Mouse (Mus musculus): ENCODE measurements around the gene Aicda.
A peak's percentile ranks its signal among the peaks of the same experiment; 100 is the strongest.

Gene Aicda

GRCm38 (mm10) chr6:122601615-122602014 is 48.0 kb downstream of the Aicda start:
- DNase-seq, result no peak

GRCm38 (mm10) chr6:122602242-122602991 is 48.8 kb downstream of the Aicda start, which contains the start of gene Apobec1:
TSS of gene Apobec1 (minus strand) at chr6:122602444.
- DNase-seq, result peak; percentile 28 to 45

- DNase-seq, result no peak
Observed at GRCm38 (mm10) chr6:122602992-122603322, 49.4 kb downstream of the Aicda start.

- DNase-seq, result no peak
Observed at GRCm38 (mm10) chr6:122604260-122604659, 50.7 kb downstream of the Aicda start.

- DNase-seq, result no peak
Observed at GRCm38 (mm10) chr6:122605483-122605882, 51.9 kb downstream of the Aicda start.

GRCm38 (mm10) chr6:122606661-122607060 is 53.1 kb downstream of the Aicda start:
- no peak for DNase-seq

GRCm38 (mm10) chr6:122607700-122608099 is 54.1 kb downstream of the Aicda start:
- no peak for DNase-seq

GRCm38 (mm10) chr6:122608434-122609376 is 55.1 kb downstream of the Aicda start:
- no peak for DNase-seq

- peak in 1 of 2 experiments; percentile 9 for DNase-seq
Observed at GRCm38 (mm10) chr6:122609377-122609728, 55.8 kb downstream of the Aicda start.

GRCm38 (mm10) chr6:122609771-122610170 is 56.2 kb downstream of the Aicda start, which contains the start of gene Gdf3:
TSS of gene Gdf3 (minus strand) at chr6:122610087.
- DNase-seq, result peak; percentile 37 to 44

GRCm38 (mm10) chr6:122612426-122612825 is 58.8 kb downstream of the Aicda start:
- DNase-seq, result no peak

Data from cerebellum, postnatal 14 days (tissue).